Comparison of ENCODE assay signal across 8 mouse cellular contexts in genomic region chr12:100907598-100908297, GRCm38 (mm10). TPM values are rescaled to one million over a fixed set of nuclear protein-coding genes. Genes with fewer than 3 reads are reported as not detected.
A peak's percentile ranks its signal among the peaks of the same experiment; 100 is the strongest.
DNase-seq lines count a peak whose midpoint lies in the region; ATAC-seq and TF ChIP-seq lines count a peak whose summit lies in the region.

Gpr68 (minus strand) TSS chr12:100908198.

- H3K27ac ChIP-seq in kidney, adult 2 months (ENCODE audit: insufficient read depth, low read depth, low read length), result no peak within 1 kb of the TSS
- H3K27ac ChIP-seq in embryonic facial prominence, embryonic 11.5 days (replicated peaks; ENCODE audit: low read depth, low read length), result no peak within 1 kb of the TSS
- no peak within 1 kb of the TSS for H3K27ac ChIP-seq in hindbrain, embryonic 12.5 days
- H3K27ac ChIP-seq in limb, embryonic 13.5 days, result no peak within 1 kb of the TSS
- H3K27ac ChIP-seq in neural tube, embryonic 14.5 days (ENCODE audit: low read depth, low read length), result no peak within 1 kb of the TSS

- peak within 1 kb of the TSS; percentile 94 for H3K4me2 ChIP-seq in embryonic facial prominence, embryonic 11.5 days (ENCODE audit: low read depth, low read length)
- H3K4me2 ChIP-seq in hindbrain, embryonic 12.5 days (replicated peaks), result peak within 1 kb of the TSS; percentile 95
- H3K4me2 ChIP-seq in limb, embryonic 13.5 days (replicated peaks), result peak within 1 kb of the TSS; percentile 87
- peak within 1 kb of the TSS; percentile 86 for H3K4me2 ChIP-seq in neural tube, embryonic 14.5 days (ENCODE audit: low read depth, low read length)

- no peaks in the 10 kb centered on the region for H3K4me1 ChIP-seq in kidney, adult 2 months (ENCODE audit: control insufficient read depth, insufficient read depth, low read length)
- no peaks in the 10 kb centered on the region for H3K4me1 ChIP-seq in embryonic facial prominence, embryonic 11.5 days (ENCODE audit: control insufficient read depth, insufficient read depth, low read length)
- H3K4me1 ChIP-seq in hindbrain, embryonic 12.5 days, result peaks cover 12% of the 10 kb centered on the region
- H3K4me1 ChIP-seq in limb, embryonic 13.5 days, result peaks cover 27% of the 10 kb centered on the region
- H3K4me1 ChIP-seq in neural tube, embryonic 14.5 days (ENCODE audit: control insufficient read depth, insufficient read depth, low read length), result no peaks in the 10 kb centered on the region

- no peaks in the 10 kb centered on the region for H3K36me3 ChIP-seq in kidney, adult 2 months (ENCODE audit: control insufficient read depth, insufficient read depth, low read length)
- no peaks in the 10 kb centered on the region for H3K36me3 ChIP-seq in embryonic facial prominence, embryonic 11.5 days (replicated peaks; ENCODE audit: control insufficient read depth, insufficient read depth, low read depth, low read length)
- peaks cover 16% of the 10 kb centered on the region; the same call in 1 of the 2 replicates for H3K36me3 ChIP-seq in hindbrain, embryonic 12.5 days
- no peaks in the 10 kb centered on the region for H3K36me3 ChIP-seq in limb, embryonic 13.5 days
- no peaks in the 10 kb centered on the region for H3K36me3 ChIP-seq in neural tube, embryonic 14.5 days (ENCODE audit: control insufficient read depth, insufficient read depth, low read length)

- peak within 1 kb of the TSS; percentile 55 for H3K9ac ChIP-seq in embryonic facial prominence, embryonic 11.5 days (replicated peaks; ENCODE audit: low read length)
- H3K9ac ChIP-seq in hindbrain, embryonic 12.5 days, result peak within 1 kb of the TSS; percentile 69
- peak within 1 kb of the TSS; percentile 61 for H3K9ac ChIP-seq in limb, embryonic 13.5 days
- H3K9ac ChIP-seq in neural tube, embryonic 14.5 days (replicated peaks; ENCODE audit: low read depth, low read length), result peak within 1 kb of the TSS; percentile 63

- ATAC-seq in embryonic facial prominence, embryonic 11.5 days (replicated peaks; ENCODE audit: insufficient number of reproducible peaks, low FRiP score, low TSS enrichment, low read depth), result peak; percentile 86; the same call in 1 of the 2 replicates
- peak; percentile 78 for ATAC-seq in hindbrain, embryonic 12.5 days (ENCODE audit: low FRiP score)
- 0 out of 2 replicates have a peak, but pooled peaks have one; percentile 51 for ATAC-seq in limb, embryonic 13.5 days (ENCODE audit: low FRiP score, low read depth)
- ATAC-seq in neural tube, embryonic 14.5 days (ENCODE audit: low read depth), result peak; percentile 77

- TF ChIP-seq POLR2A in kidney, adult 2 months (IDR thresholded peaks at IDR 0.05; ENCODE audit: low read depth, low read length), result no peak

- 6% methylated on average over 39 of the region's 39 CpGs for WGBS in kidney, adult 2 months
- 4% methylated on average over 39 of the region's 39 CpGs for WGBS in embryonic facial prominence, embryonic 11.5 days
- 4% methylated on average over 39 of the region's 39 CpGs for WGBS in hindbrain, embryonic 12.5 days
- WGBS in limb, embryonic 13.5 days, result 4% methylated on average over 39 of the region's 39 CpGs
- WGBS in neural tube, embryonic 14.5 days, result 5% methylated on average over 39 of the region's 39 CpGs

- no peaks in the 10 kb centered on the region for H3K9me3 ChIP-seq in embryonic facial prominence, embryonic 11.5 days (replicated peaks; ENCODE audit: control insufficient read depth, low read length)
- no peaks in the 10 kb centered on the region for H3K9me3 ChIP-seq in hindbrain, embryonic 12.5 days (replicated peaks)
- H3K9me3 ChIP-seq in limb, embryonic 13.5 days, result no peaks in the 10 kb centered on the region
- H3K9me3 ChIP-seq in neural tube, embryonic 14.5 days (ENCODE audit: control insufficient read depth, low read length), result no peaks in the 10 kb centered on the region

- H3K4me3 ChIP-seq in kidney, adult 2 months (ENCODE audit: insufficient read depth, low read depth, low read length), result peak within 1 kb of the TSS; percentile 41; the same call in 1 of the 2 replicates
- peak within 1 kb of the TSS; percentile 34 for H3K4me3 ChIP-seq in embryonic facial prominence, embryonic 11.5 days (ENCODE audit: low read depth, low read length)
- H3K4me3 ChIP-seq in hindbrain, embryonic 12.5 days, result peak within 1 kb of the TSS; percentile 44
- H3K4me3 ChIP-seq in limb, embryonic 13.5 days, result peak within 1 kb of the TSS; percentile 49
- peak within 1 kb of the TSS; percentile 37 for H3K4me3 ChIP-seq in neural tube, embryonic 14.5 days (ENCODE audit: low read depth, low read length)

- H3K27me3 ChIP-seq in kidney, adult 2 months (replicated peaks; ENCODE audit: control insufficient read depth, insufficient read depth, low read length), result no peaks in the 10 kb centered on the region
- H3K27me3 ChIP-seq in embryonic facial prominence, embryonic 11.5 days (ENCODE audit: control insufficient read depth, insufficient read depth, low read length), result peaks cover 3% of the 10 kb centered on the region; the same call in 1 of the 2 replicates
- H3K27me3 ChIP-seq in hindbrain, embryonic 12.5 days, result peaks cover 20% of the 10 kb centered on the region
- H3K27me3 ChIP-seq in limb, embryonic 13.5 days, result peaks cover 48% of the 10 kb centered on the region
- no peaks in the 10 kb centered on the region; the same call in 1 of the 2 replicates for H3K27me3 ChIP-seq in neural tube, embryonic 14.5 days (ENCODE audit: control insufficient read depth, insufficient read depth, low read length)

- TF ChIP-seq CTCF in kidney, adult 2 months (conservative IDR thresholded peaks at IDR 0.05; ENCODE audit: insufficient read depth, insufficient read length, low read depth, low read length), result no peak

- peak; percentile 13 for DNase-seq in kidney, adult 2 months
- DNase-seq in kidney, adult 9 months, result no peak
- peak; percentile 39 for DNase-seq in ZHBTc4 (ENCODE audit: low read depth, low spot score)
- peak; percentile 58 for DNase-seq in embryonic facial prominence, embryonic 11.5 days (ENCODE audit: low spot score)
- no peak for DNase-seq in urinary bladder, postnatal 36 days (ENCODE audit: low spot score in 2 of 2)

RNA-seq across cellular contexts. Expression of gene Gpr68, which starts in this region (rescaled TPM):
- polyA plus RNA-seq in kidney, adult 2 months (2012; rRNA removed), result 0.50 and 1.9 TPM in 2 replicates
- 0.07 and 0.08 TPM in 2 replicates for polyA plus RNA-seq in embryonic facial prominence, embryonic 11.5 days (2014; fragmentation: Nextera tagmentation; extraction: Ambion mirVana)
- polyA plus RNA-seq in hindbrain, embryonic 12.5 days (2016; fragmentation: Nextera tagmentation; extraction: Ambion mirVana), result 0.48 and 0.68 TPM in 2 replicates
- 0.25 and 0.29 TPM in 2 replicates for polyA plus RNA-seq in limb, embryonic 13.5 days (2015; fragmentation: Nextera tagmentation; extraction: Ambion mirVana)
- 4.3 and 5.4 TPM in 2 replicates for polyA plus RNA-seq in neural tube, embryonic 14.5 days (2014; fragmentation: Nextera tagmentation; extraction: Ambion mirVana)

Comparison
In these comparisons a context has a peak if more than half of its experiments do, and no peak if none do; other contexts are left out.
1. DNase-seq: peak in kidney, adult 2 months (single experiment) and ZHBTc4 (single experiment); none in kidney, adult 9 months (single experiment) and urinary bladder, postnatal 36 days (0 of 2).
2. Peak in DNase-seq, ATAC-seq, H3K4me3 ChIP-seq, H3K9ac ChIP-seq and H3K4me2 ChIP-seq in embryonic facial prominence, embryonic 11.5 days; RNA of the gene not detected or under 1 TPM.
3. Peak in ATAC-seq, H3K4me3 ChIP-seq, H3K9ac ChIP-seq and H3K4me2 ChIP-seq in hindbrain, embryonic 12.5 days; RNA of the gene not detected or under 1 TPM.
4. Peak in ATAC-seq, H3K4me3 ChIP-seq, H3K9ac ChIP-seq and H3K4me2 ChIP-seq in limb, embryonic 13.5 days; RNA of the gene not detected or under 1 TPM.
5. Peak in every context shown above with its lines, with median percentiles within 50 percentile points of each other: H3K4me3 ChIP-seq, ATAC-seq, H3K4me2 ChIP-seq and H3K9ac ChIP-seq.